Mouse (Mus musculus): Measurements from ENCODE around the gene Sorcs2. TPM values are rescaled to one million over a fixed set of nuclear protein-coding genes. Genes with fewer than 3 reads are reported as not detected.

Sorcs2 gene
- 21.4 and 21.8 TPM in 2 replicates for polyA plus RNA-seq (2012; rRNA removed)

DNA sequence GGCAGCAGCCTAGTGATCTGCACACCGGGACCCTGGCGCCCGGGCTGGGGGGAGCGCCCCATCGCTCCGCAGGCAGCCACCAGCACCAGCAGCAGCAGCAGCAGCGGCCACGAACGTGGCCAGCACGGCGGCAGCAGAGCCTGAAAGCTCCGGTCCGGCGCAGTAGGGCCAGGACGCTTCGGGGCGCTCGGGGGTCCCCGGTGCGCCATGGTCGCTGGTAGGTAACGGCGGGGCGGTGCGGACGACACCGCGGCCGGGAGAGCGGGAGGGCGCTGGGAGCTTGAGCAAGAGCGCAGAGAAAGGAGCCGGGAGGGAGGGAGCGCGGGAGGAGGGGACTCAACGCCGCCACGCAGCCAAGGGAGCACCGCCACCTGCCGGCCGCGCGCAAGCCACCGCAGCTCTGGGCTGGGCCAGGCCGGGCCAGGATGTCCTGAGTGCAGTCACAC, at the start of gene Sorcs2:
Gene Sorcs2, minus strand, starts transcription at position 303 of the 446 bp plus-strand sequence.
- 0 out of 2 replicates have a peak within 1 kb of the TSS, but pooled peaks have one; percentile 55 for H3K27ac ChIP-seq (ENCODE audit: insufficient read depth, low read length)
- TF ChIP-seq POLR2A (IDR thresholded peaks at IDR 0.05; ENCODE audit: extremely low read depth, insufficient read depth, low read length) = no peak
- peak; percentile 68 for TF ChIP-seq CTCF (IDR thresholded peaks at IDR 0.05; ENCODE audit: extremely low read depth, insufficient read depth, low read length)
- H3K4me1 ChIP-seq (ENCODE audit: control insufficient read depth, insufficient read depth, low read length) = 0 out of 2 replicates have a peak, but pooled peaks cover 2% of the 10 kb centered on the region
- H3K4me3 ChIP-seq (ENCODE audit: insufficient read depth, low read length) = peak within 1 kb of the TSS; percentile 69

DNA sequence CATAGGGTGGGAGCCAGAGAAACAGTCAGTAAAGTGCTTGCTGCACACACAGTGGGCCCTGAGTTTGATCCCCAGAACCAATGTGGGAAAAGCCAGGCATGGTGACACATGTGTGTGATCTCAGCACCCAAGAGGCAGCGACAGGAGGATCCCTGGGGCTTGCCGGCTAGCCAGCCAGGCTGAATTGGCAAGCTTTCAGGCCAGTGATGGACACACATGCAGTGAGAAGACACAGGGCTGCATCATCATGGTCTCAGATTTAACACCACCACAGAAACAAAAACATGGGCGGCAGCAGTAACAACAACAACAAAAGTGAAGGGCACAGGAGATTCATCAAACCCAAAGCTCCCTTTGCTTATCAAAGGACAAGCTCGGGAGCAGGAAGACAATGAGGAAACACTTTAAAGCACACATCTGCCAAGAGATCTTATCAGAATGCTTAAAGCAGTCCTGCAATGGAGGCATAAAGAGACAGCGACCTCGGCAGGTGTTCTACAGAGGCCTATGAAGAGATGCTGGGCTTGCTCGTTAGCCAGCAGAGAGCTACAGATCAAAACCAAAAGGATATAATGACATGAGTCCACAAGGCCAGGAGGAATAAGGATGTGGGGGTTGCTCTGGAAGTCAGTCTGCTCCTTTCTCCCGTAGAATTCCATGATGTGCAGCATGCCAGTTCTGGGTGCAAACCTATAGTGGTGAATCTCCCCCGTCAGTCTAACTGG, 48.4 kb upstream of the Sorcs2 start:
- Histone ChIP-seq H3K4me1 (ENCODE audit: control insufficient read depth, insufficient read depth, low read length) (no peaks in the 10 kb centered on the region), H3K27ac (ENCODE audit: insufficient read depth, low read length) (no peak overlapping the region), H3K4me3 (ENCODE audit: insufficient read depth, low read length) (no peak overlapping the region)
- no peak for TF ChIP-seq CTCF (IDR thresholded peaks at IDR 0.05; ENCODE audit: extremely low read depth, insufficient read depth, low read length)
- TF ChIP-seq POLR2A (IDR thresholded peaks at IDR 0.05; ENCODE audit: extremely low read depth, insufficient read depth, low read length) = no peak

DNA sequence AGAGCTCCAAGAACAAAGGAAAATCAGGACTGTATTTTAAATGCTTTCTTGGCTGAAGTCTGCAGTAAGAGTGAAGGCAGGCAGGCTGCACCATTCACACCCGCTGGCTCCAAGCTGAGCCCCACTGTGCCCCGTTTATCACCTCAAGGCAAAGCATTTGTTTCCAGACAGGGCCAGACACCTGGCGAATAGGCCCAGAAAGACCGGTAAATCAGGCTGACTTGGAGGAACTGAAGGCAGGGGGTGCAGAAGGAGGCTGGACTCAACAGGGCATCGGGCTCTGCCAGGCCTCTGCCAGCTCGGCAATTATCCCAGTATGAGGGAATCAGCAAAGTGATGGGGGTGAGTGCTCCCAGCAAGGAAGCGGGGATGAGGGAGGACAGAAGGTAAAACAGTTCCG, 47.1 kb upstream of the Sorcs2 start:
- no peaks in the 10 kb centered on the region for H3K4me1 ChIP-seq (ENCODE audit: control insufficient read depth, insufficient read depth, low read length)
- TF ChIP-seq POLR2A (IDR thresholded peaks at IDR 0.05; ENCODE audit: extremely low read depth, insufficient read depth, low read length) = no peak
- no peak for TF ChIP-seq CTCF (IDR thresholded peaks at IDR 0.05; ENCODE audit: extremely low read depth, insufficient read depth, low read length)
- H3K27ac ChIP-seq (ENCODE audit: insufficient read depth, low read length) = no peak overlapping the region
- no peak overlapping the region for H3K4me3 ChIP-seq (ENCODE audit: insufficient read depth, low read length)

DNA sequence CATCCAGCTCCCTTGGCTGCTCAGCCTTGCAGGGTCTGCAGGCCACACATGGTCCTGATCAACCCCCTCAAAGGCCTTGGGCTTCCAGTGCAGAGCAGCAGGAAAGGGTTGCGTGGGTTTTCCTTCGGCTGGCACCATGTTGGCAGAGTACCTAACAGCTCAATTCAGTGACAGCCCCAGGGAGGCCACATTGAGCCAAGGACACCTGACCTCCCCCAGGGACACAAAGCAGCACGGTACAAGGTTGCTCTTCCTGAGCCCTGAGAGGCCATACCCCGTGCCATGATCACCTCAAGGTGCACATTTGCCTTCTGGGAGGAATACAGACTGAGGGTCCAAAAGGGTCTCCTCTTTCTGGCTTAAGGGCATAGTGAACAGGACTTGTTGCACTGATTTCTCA, 46.7 kb upstream of the Sorcs2 start:
- TF ChIP-seq POLR2A (IDR thresholded peaks at IDR 0.05; ENCODE audit: extremely low read depth, insufficient read depth, low read length) (no peak), CTCF (IDR thresholded peaks at IDR 0.05; ENCODE audit: extremely low read depth, insufficient read depth, low read length) (no peak)
- Histone ChIP-seq H3K4me3 (ENCODE audit: insufficient read depth, low read length) (no peak overlapping the region), H3K27ac (ENCODE audit: insufficient read depth, low read length) (no peak overlapping the region), H3K4me1 (ENCODE audit: control insufficient read depth, insufficient read depth, low read length) (no peaks in the 10 kb centered on the region)

DNA sequence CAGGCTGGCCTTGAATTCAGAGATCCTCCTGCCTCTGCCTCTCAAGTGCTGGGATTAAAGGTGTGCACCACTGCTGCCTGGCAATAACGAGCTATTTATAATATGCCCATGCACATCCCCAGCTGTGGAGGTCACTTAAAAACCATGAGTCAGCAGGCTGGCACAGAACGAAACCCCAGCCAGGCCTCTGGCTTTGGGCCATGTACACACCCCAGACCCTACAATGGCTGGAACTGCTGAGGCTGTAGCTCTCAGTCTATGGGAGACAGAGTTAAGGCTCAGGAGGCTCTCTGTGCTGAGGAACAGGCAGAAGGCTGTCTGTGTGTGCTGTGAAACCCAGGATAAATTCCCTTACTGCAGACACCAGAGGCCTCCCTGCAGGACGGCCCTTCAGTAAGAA, 42.8 kb upstream of the Sorcs2 start:
- TF ChIP-seq CTCF (IDR thresholded peaks at IDR 0.05; ENCODE audit: extremely low read depth, insufficient read depth, low read length) = no peak
- no peak for TF ChIP-seq POLR2A (IDR thresholded peaks at IDR 0.05; ENCODE audit: extremely low read depth, insufficient read depth, low read length)
- no peak overlapping the region for H3K4me3 ChIP-seq (ENCODE audit: insufficient read depth, low read length)
- no peak overlapping the region for H3K27ac ChIP-seq (ENCODE audit: insufficient read depth, low read length)
- H3K4me1 ChIP-seq (ENCODE audit: control insufficient read depth, insufficient read depth, low read length) = no peaks in the 10 kb centered on the region

DNA sequence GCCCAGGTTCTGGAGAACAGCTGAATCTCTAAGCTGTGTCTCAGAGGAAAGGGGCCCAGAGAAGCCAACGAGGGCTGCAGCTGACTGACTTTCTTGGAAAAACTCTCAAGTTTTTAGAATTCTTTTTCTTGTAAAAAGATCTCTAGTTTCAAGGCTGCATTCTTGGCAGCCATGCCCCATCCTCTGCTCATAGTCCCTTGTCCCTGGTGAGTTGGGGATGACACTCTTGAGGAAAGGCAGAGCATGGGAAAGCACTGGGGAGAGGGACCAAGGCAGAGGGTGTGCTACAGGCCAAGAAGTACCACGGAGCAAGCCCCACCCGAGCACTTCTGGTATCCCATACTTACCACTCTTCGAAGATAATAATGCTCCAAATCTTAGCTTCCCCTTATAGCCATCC, 38.9 kb upstream of the Sorcs2 start:
- H3K27ac ChIP-seq (ENCODE audit: insufficient read depth, low read length) = no peak overlapping the region
- H3K4me1 ChIP-seq (ENCODE audit: control insufficient read depth, insufficient read depth, low read length) = no peaks in the 10 kb centered on the region
- no peak overlapping the region for H3K4me3 ChIP-seq (ENCODE audit: insufficient read depth, low read length)
- TF ChIP-seq CTCF (IDR thresholded peaks at IDR 0.05; ENCODE audit: extremely low read depth, insufficient read depth, low read length) (no peak), POLR2A (IDR thresholded peaks at IDR 0.05; ENCODE audit: extremely low read depth, insufficient read depth, low read length) (no peak)

DNA sequence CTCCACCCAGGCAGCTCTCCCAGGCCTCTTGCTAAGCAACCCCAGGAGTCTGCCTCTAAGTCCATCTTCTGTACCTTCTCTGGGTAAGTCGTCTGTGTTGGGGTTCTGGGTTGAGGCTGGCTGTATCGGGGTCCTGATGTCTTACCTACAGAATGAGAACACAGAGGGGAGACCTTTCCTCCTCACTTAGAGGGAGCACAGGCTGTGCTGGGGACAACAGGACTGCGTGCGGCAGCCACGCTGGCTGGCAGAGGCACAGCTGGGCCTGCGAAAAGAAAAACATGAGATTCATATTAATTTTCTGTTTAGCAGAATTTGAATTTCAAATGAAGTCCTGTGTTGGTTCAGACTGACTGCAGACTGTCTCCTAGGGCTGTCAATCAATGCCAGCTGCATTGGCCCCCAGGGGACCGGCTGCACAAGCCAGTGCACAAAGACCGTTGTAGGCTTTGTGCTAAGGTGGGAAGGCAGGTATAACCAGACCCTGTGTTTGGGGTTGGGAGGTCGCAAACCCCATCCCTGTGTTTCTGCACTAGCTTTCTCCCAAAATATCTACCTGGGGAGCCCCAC, 36.5 kb upstream of the Sorcs2 start:
- Histone ChIP-seq H3K4me3 (ENCODE audit: insufficient read depth, low read length) (no peak overlapping the region), H3K4me1 (ENCODE audit: control insufficient read depth, insufficient read depth, low read length) (peaks cover 2% of the 10 kb centered on the region; the same call in 1 of the 2 replicates), H3K27ac (ENCODE audit: insufficient read depth, low read length) (no peak overlapping the region)
- no peak for TF ChIP-seq CTCF (IDR thresholded peaks at IDR 0.05; ENCODE audit: extremely low read depth, insufficient read depth, low read length)
- no peak for TF ChIP-seq POLR2A (IDR thresholded peaks at IDR 0.05; ENCODE audit: extremely low read depth, insufficient read depth, low read length)

DNA sequence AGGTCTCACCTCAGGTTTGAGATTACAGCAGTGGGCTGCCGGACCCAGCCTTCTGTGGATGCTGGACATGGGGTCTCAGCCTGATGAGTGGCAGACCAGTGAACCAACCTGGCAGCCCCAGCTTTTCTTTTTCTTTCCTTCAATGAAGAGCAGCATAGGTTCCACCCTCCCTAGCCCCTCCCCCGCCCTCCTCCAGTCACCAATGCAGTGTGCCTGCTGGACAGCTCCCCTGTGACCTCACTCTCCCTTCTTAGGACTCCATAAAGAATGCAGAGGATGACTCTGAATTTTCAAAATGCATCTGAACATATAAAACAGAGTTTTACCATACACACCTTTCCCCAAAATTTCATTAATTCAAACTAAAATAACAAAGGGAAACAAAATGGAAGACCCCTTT, 33.8 kb upstream of the Sorcs2 start:
- no peak overlapping the region for H3K4me3 ChIP-seq (ENCODE audit: insufficient read depth, low read length)
- H3K27ac ChIP-seq (ENCODE audit: insufficient read depth, low read length) = no peak overlapping the region
- peaks cover 2% of the 10 kb centered on the region; the same call in 1 of the 2 replicates for H3K4me1 ChIP-seq (ENCODE audit: control insufficient read depth, insufficient read depth, low read length)

DNA sequence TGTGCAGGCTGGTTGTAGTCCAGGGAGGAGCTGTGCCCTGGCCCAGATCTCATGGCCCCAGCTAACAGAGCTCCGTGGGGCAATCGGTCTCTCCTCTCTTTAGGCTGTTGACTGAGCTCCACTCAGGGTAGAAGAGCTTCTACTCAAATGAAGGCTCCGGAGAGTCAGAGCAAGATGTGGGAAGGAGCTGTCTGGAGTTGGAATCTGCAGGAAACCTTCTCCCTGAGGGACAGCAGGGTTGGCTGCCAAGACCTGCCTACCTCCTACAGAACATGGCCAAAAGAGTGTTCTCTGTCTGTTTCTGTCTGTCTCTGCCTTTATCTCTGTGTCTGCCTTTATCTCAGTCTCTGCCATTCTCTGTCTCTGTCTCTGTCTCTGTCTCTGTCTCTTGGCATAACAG, 31.6 kb upstream of the Sorcs2 start:
- no peak overlapping the region for H3K27ac ChIP-seq (ENCODE audit: insufficient read depth, low read length)
- TF ChIP-seq CTCF (IDR thresholded peaks at IDR 0.05; ENCODE audit: extremely low read depth, insufficient read depth, low read length) (no peak), POLR2A (IDR thresholded peaks at IDR 0.05; ENCODE audit: extremely low read depth, insufficient read depth, low read length) (no peak)

More for the DNA sequence above, 33.8 kb upstream of the Sorcs2 start:
- TF ChIP-seq CTCF (IDR thresholded peaks at IDR 0.05; ENCODE audit: extremely low read depth, insufficient read depth, low read length) = no peak
- no peak for TF ChIP-seq POLR2A (IDR thresholded peaks at IDR 0.05; ENCODE audit: extremely low read depth, insufficient read depth, low read length)

DNA sequence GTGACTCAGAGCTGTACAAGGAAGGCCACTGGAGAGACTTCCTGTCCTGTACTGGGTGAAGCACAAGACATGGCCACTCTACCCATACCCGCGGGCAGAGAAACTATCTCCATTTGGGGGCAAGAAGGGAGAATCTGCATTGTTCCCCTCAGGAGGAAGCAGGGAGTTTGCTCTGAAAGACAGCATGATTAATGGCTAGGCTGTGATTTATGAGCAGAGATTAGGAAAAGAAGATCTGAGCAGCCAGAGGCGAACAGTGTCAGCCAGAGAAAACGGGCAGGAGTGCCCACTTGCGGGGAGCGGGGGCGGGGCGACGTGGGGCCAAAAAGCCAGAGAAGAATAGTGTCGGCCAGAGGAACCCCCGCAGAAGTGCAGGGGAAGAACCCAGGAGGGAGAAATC, 29.9 kb upstream of the Sorcs2 start:
- no peak overlapping the region for H3K4me3 ChIP-seq (ENCODE audit: insufficient read depth, low read length)
- H3K4me1 ChIP-seq (ENCODE audit: control insufficient read depth, insufficient read depth, low read length) = peaks cover 4% of the 10 kb centered on the region; the same call in 1 of the 2 replicates
- H3K27ac ChIP-seq (ENCODE audit: insufficient read depth, low read length) = no peak overlapping the region
- TF ChIP-seq CTCF (IDR thresholded peaks at IDR 0.05; ENCODE audit: extremely low read depth, insufficient read depth, low read length) (no peak), POLR2A (IDR thresholded peaks at IDR 0.05; ENCODE audit: extremely low read depth, insufficient read depth, low read length) (no peak)

More for the DNA sequence above, 31.6 kb upstream of the Sorcs2 start:
- peaks cover 4% of the 10 kb centered on the region; the same call in 1 of the 2 replicates for H3K4me1 ChIP-seq (ENCODE audit: control insufficient read depth, insufficient read depth, low read length)
- no peak overlapping the region for H3K4me3 ChIP-seq (ENCODE audit: insufficient read depth, low read length)
